Mouse (Mus musculus) hindbrain, embryonic 14.5 days (tissue): ENCODE results near the gene Rfx8. TPM values are rescaled to one million over a fixed set of nuclear protein-coding genes. Genes with fewer than 3 reads are reported as not detected.

Experiments used
- ATAC-seq: fragments of 200-750 bp; cut with Nextera tagmentation; 2 replicates; pipeline ENCODE4 v1.8.0; 2017; ENCODE audit warnings: moderate number of reproducible peaks, mild to moderate bottlenecking, moderate TSS enrichment, moderate library complexity; ENCODE audit not compliant: low FRiP score
- DNase-seq: peaks from one replicate; pipeline ENCODE4 v3.0.0-alpha.2; 2015; ENCODE audit warnings: low spot score
- H3K27ac ChIP-seq: fragments of 300-500 bp; sonication (generic); 2 replicates; pipeline ENCODE4 v1.5.1; 2014; ENCODE audit warnings: mild to moderate bottlenecking, moderate library complexity
- H3K27me3 ChIP-seq: fragments of 300-500 bp; sonication (generic); 2 replicates; pipeline ENCODE4 v1.6.1; 2014; ENCODE audit warnings: mild to moderate bottlenecking, low read length, mixed read lengths; ENCODE audit not compliant: control insufficient read depth, insufficient read depth
- H3K36me3 ChIP-seq: fragments of 300-500 bp; sonication (generic); replicated peaks from 2 replicates; pipeline ENCODE4 v1.6.1; 2014; ENCODE audit not compliant: control insufficient read depth, insufficient read depth
- H3K4me1 ChIP-seq: fragments of 300-500 bp; sonication (generic); replicated peaks from 2 replicates; pipeline ENCODE4 v1.6.1; 2014; ENCODE audit warnings: antibody characterized with exemption, low read length, mixed read lengths; ENCODE audit not compliant: control insufficient read depth, insufficient read depth
- H3K4me2 ChIP-seq: fragments of 300-500 bp; sonication (generic); replicated peaks from 2 replicates; pipeline ENCODE4 v1.6.1; 2014; ENCODE audit warnings: mild to moderate bottlenecking, moderate library complexity
- H3K4me3 ChIP-seq: fragments of 300-500 bp; sonication (generic); replicated peaks from 2 replicates; pipeline ENCODE4 v1.5.1; 2014; ENCODE audit warnings: mild to moderate bottlenecking, low read length
- H3K9ac ChIP-seq: fragments of 300-500 bp; sonication (generic); 2 replicates; pipeline ENCODE4 v1.6.1; 2014
- H3K9me3 ChIP-seq: fragments of 300-500 bp; sonication (generic); 2 replicates; pipeline ENCODE4 v1.6.1; 2016; ENCODE audit warnings: low read length; ENCODE audit not compliant: control insufficient read depth
- WGBS: fragments of 180-500 bp; shearing (Covaris S2); extraction: QIAGEN DNeasy Blood & Tissue Kit; methylation state at CpG from one replicate; pipeline ENCODE4 v1.1.7; 2014; 5-methylcytosine and 5-hydroxymethylcytosine counted together
- polyA plus RNA-seq: library from polyadenylated mRNA; unstranded; fragments of >200 nt; fragmentation: Nextera tagmentation; extraction: Ambion mirVana; gene quantifications from 2 replicates; pipeline ENCODE4 v1.2.1, GENCODE M21; 2014

The Rfx8 gene
- polyA plus RNA-seq, 1 experiment from 2014 or later, result 0.40 TPM

GRCm38 (mm10) chr1:39740002-39740401 lies 19.2 kb upstream of the Rfx8 start:
- Histone ChIP-seq H3K9ac (no peak overlapping the region), H3K9me3 (no peaks in the 10 kb centered on the region), H3K4me2 (no peak overlapping the region), H3K4me3 (no peak overlapping the region), H3K36me3 (no peaks in the 10 kb centered on the region), H3K4me1 (peaks cover 17% of the 10 kb centered on the region), H3K27me3 (no peaks in the 10 kb centered on the region), H3K27ac (no peak overlapping the region)
- DNase-seq (no peak), ATAC-seq (no peak)
- 73% methylated on average over 4 of the region's 4 CpGs for WGBS

- Histone ChIP-seq H3K4me1 (peaks cover 20% of the 10 kb centered on the region), H3K27ac (peak overlapping the region; percentile 72), H3K4me3 (no peak overlapping the region), H3K27me3 (no peaks in the 10 kb centered on the region), H3K9me3 (no peaks in the 10 kb centered on the region), H3K9ac (no peak overlapping the region), H3K36me3 (no peaks in the 10 kb centered on the region), H3K4me2 (no peak overlapping the region)
- ATAC-seq (peak; percentile 49; the same call in 1 of the 2 replicates), DNase-seq (no peak)
- WGBS, result 15% methylated on average over 8 of the region's 8 CpGs
Observed at GRCm38 (mm10) chr1:39735927-39736604, 15.3 kb upstream of the Rfx8 start.

GRCm38 (mm10) chr1:39735493-39735892 lies 14.7 kb upstream of the Rfx8 start:
- no peaks in the 10 kb centered on the region for H3K9me3 ChIP-seq
- peaks cover 15% of the 10 kb centered on the region for H3K4me1 ChIP-seq
- DNase-seq (no peak), ATAC-seq (no peak)
- no peaks in the 10 kb centered on the region for H3K27me3 ChIP-seq
- H3K9ac ChIP-seq, result no peak overlapping the region
- H3K4me2 ChIP-seq, result no peak overlapping the region
- 0 out of 2 replicates have a peak overlapping the region, but pooled peaks have one; percentile 72 for H3K27ac ChIP-seq
- H3K36me3 ChIP-seq, result no peaks in the 10 kb centered on the region
- no peak overlapping the region for H3K4me3 ChIP-seq
- 47% methylated on average over 2 of the region's 2 CpGs for WGBS

DNA sequence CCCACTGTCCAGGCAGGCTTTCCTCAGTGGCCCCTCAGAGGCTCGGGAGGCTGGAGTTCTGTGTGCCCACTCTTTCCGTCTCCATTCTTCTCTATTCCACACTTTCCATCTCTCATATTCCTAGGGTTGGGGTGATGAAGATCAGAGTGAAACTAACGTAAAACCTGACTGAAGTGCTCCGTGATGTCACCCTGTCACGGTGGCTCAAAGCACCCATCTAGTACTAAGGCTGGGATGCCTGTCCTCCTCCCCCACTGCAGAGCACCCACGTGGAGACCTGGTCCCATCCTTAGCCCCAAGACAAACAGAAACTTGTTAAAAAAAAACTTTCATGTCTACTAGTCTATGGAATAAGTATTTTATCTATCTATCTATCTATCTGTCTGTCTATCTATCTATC lies 14.1 kb upstream of the Rfx8 start:
- Histone ChIP-seq H3K9me3 (no peaks in the 10 kb centered on the region), H3K4me2 (no peak overlapping the region), H3K4me1 (peaks cover 14% of the 10 kb centered on the region; the same call in 1 of the 2 replicates), H3K36me3 (no peaks in the 10 kb centered on the region), H3K27me3 (no peaks in the 10 kb centered on the region), H3K4me3 (no peak overlapping the region), H3K27ac (no peak overlapping the region), H3K9ac (no peak overlapping the region)
- 83% methylated on average over 6 of the region's 6 CpGs for WGBS
- DNase-seq, result no peak
- no peak for ATAC-seq

- 88% methylated on average over 13 of the region's 13 CpGs for WGBS
- no peak overlapping the region for H3K9ac ChIP-seq
- no peak overlapping the region for H3K27ac ChIP-seq
- no peak overlapping the region for H3K4me2 ChIP-seq
- DNase-seq (no peak), ATAC-seq (no peak)
- no peaks in the 10 kb centered on the region for H3K9me3 ChIP-seq
- no peaks in the 10 kb centered on the region for H3K27me3 ChIP-seq
- peaks cover 14% of the 10 kb centered on the region; the same call in 1 of the 2 replicates for H3K4me1 ChIP-seq
- H3K36me3 ChIP-seq, result no peaks in the 10 kb centered on the region
- H3K4me3 ChIP-seq, result no peak overlapping the region
Observed at GRCm38 (mm10) chr1:39734311-39734710, 13.5 kb upstream of the Rfx8 start.

DNA sequence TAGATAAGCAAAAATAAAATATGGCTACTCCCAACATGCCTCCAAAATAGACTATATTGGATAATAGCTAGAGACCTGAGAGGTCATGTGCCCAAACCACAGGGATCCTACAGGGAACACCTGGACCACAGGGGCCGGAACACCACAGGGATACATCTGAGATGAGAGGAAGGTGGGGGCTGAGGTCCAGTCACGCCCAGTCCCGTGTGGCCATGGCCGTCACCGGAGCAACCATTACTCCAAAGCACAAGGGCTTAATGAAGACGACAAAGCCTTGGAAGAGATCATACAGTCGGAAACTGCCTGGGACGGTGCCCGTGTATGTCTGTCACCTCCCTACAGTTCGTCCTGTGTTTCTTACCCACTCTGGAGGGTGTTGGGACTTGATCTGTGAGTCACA lies 13.1 kb upstream of the Rfx8 start:
- ATAC-seq, result no peak
- Histone ChIP-seq H3K4me3 (no peak overlapping the region), H3K36me3 (no peaks in the 10 kb centered on the region), H3K9me3 (no peaks in the 10 kb centered on the region), H3K27me3 (no peaks in the 10 kb centered on the region), H3K9ac (no peak overlapping the region), H3K4me2 (no peak overlapping the region), H3K4me1 (peaks cover 14% of the 10 kb centered on the region; the same call in 1 of the 2 replicates), H3K27ac (no peak overlapping the region)
- 95% methylated on average over 10 of the region's 10 CpGs for whole genome bisulfite sequencing
- DNase-seq, result no peak

- H3K36me3 ChIP-seq, result no peaks in the 10 kb centered on the region
- WGBS, result 39% methylated on average over 10 of the region's 10 CpGs
- no peak for DNase-seq
- H3K4me1 ChIP-seq, result peaks cover 14% of the 10 kb centered on the region; the same call in 1 of the 2 replicates
- no peak overlapping the region for H3K27ac ChIP-seq
- no peaks in the 10 kb centered on the region for H3K27me3 ChIP-seq
- H3K4me3 ChIP-seq, result no peak overlapping the region
- H3K9ac ChIP-seq, result no peak overlapping the region
- ATAC-seq, result no peak
- no peak overlapping the region for H3K4me2 ChIP-seq
- H3K9me3 ChIP-seq, result no peaks in the 10 kb centered on the region
Observed at GRCm38 (mm10) chr1:39732081-39732480, 11.3 kb upstream of the Rfx8 start.

DNA sequence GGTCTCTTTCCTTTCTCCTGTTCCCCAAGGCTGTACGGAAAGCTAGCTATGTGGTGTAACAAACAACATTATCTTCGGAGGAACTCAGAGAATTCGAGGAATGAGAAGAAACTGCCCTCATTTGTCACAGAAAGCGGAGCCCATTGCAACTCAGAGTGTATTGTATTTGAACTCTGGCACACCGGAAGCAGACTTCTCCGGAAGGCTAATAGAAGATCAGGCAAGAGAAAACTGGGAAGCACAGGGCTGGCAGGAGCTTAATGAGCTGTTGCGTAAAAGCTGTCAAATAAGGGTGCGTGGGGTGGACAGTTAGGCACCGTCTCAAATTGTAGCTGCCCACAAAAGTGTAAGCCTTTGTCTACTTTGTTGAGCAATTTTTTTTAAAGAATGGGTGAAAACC lies 10.7 kb upstream of the Rfx8 start:
- DNase-seq, result no peak
- WGBS, result 45% methylated on average over 9 of the region's 9 CpGs
- peaks cover 14% of the 10 kb centered on the region; the same call in 1 of the 2 replicates for H3K4me1 ChIP-seq

GRCm38 (mm10) chr1:39730868-39731267 lies 10.1 kb upstream of the Rfx8 start:
- H3K27me3 ChIP-seq, result no peaks in the 10 kb centered on the region
- DNase-seq, result no peak
- no peak overlapping the region for H3K9ac ChIP-seq
- no peak overlapping the region for H3K4me2 ChIP-seq
- no peak for ATAC-seq
- H3K27ac ChIP-seq, result no peak overlapping the region
- H3K4me1 ChIP-seq, result peaks cover 10% of the 10 kb centered on the region; the same call in 1 of the 2 replicates
- H3K4me3 ChIP-seq, result no peak overlapping the region
- 37% methylated on average over 5 of the region's 5 CpGs for WGBS
- no peaks in the 10 kb centered on the region for H3K9me3 ChIP-seq
- no peaks in the 10 kb centered on the region for H3K36me3 ChIP-seq

More for the DNA sequence above, 10.7 kb upstream of the Rfx8 start:
- no peaks in the 10 kb centered on the region for H3K27me3 ChIP-seq
- H3K9ac ChIP-seq, result no peak overlapping the region
- no peak overlapping the region for H3K4me2 ChIP-seq
- no peaks in the 10 kb centered on the region for H3K9me3 ChIP-seq
- H3K27ac ChIP-seq, result no peak overlapping the region
- no peaks in the 10 kb centered on the region for H3K36me3 ChIP-seq
- no peak overlapping the region for H3K4me3 ChIP-seq
- no peak for ATAC-seq
